Mouse (Mus musculus): ENCODE results near the gene Ccdc51.

GRCm38 (mm10) chr9:109041351-109041750 is 40.9 kb upstream of the Ccdc51 start:
- TF ChIP-seq CTCF (IDR thresholded peaks at IDR 0.05; ENCODE audit: low read depth, low read length): no peak
- no peak for TF ChIP-seq EP300 (IDR thresholded peaks at IDR 0.05; ENCODE audit: insufficient read depth, low read depth, low read length)

All from ES-Bruce4 (cell line).